8 mouse cellular contexts compared by ENCODE assay signal in genomic region chr3:37379930-37380881, GRCm38 (mm10). TPM values are rescaled to one million over a fixed set of nuclear protein-coding genes. Genes with fewer than 3 reads are reported as not detected.
A peak's percentile ranks its signal among the peaks of the same experiment; 100 is the strongest.
DNase-seq lines count a peak whose midpoint lies in the region; ATAC-seq and TF ChIP-seq lines count a peak whose summit lies in the region.

No protein-coding gene starts in this region.

- H3K9me3 ChIP-seq in forebrain, postnatal 0 days (ENCODE audit: low read length): no peaks in the 10 kb centered on the region
- no peaks in the 10 kb centered on the region for H3K9me3 ChIP-seq in forebrain, embryonic 14.5 days (replicated peaks; ENCODE audit: control insufficient read depth, low read length)
- H3K9me3 ChIP-seq in lung, embryonic 16.5 days (ENCODE audit: control insufficient read depth, low read length): no peaks in the 10 kb centered on the region

- ATAC-seq in forebrain, postnatal 0 days: peak; percentile 18; the same call in 1 of the 2 replicates
- no peak for ATAC-seq in forebrain, embryonic 14.5 days
- ATAC-seq in lung, embryonic 16.5 days (ENCODE audit: low read depth): peak; percentile 67
- no peak for ATAC-seq in megakaryocyte progenitor cell, adult 5-6 weeks (replicated peaks; ENCODE audit: poor library complexity)
- ATAC-seq in megakaryocyte, adult 5-6 weeks (ENCODE audit: poor library complexity, severe bottlenecking): no peak

- no peak overlapping the region for H3K9ac ChIP-seq in forebrain, postnatal 0 days
- no peak overlapping the region for H3K9ac ChIP-seq in forebrain, embryonic 14.5 days (ENCODE audit: low read length)
- H3K9ac ChIP-seq in lung, embryonic 16.5 days (ENCODE audit: low read length): peak overlapping the region; percentile 5; the same call in 1 of the 2 replicates

- H3K27ac ChIP-seq in forebrain, postnatal 0 days (ENCODE audit: low read depth, low read length): no peak overlapping the region
- no peak overlapping the region for H3K27ac ChIP-seq in forebrain, embryonic 14.5 days (ENCODE audit: low read depth, low read length)
- peak overlapping the region; percentile 89 for H3K27ac ChIP-seq in lung, embryonic 16.5 days (ENCODE audit: low read length)

- no peak overlapping the region for H3K4me2 ChIP-seq in forebrain, postnatal 0 days (ENCODE audit: low read depth)
- H3K4me2 ChIP-seq in forebrain, embryonic 14.5 days (ENCODE audit: low read length): no peak overlapping the region
- no peak overlapping the region for H3K4me2 ChIP-seq in lung, embryonic 16.5 days (ENCODE audit: low read depth, low read length)

- H3K36me3 ChIP-seq in forebrain, postnatal 0 days (ENCODE audit: insufficient read depth): no peaks in the 10 kb centered on the region
- H3K36me3 ChIP-seq in forebrain, embryonic 14.5 days (ENCODE audit: control insufficient read depth, insufficient read depth, low read length): no peaks in the 10 kb centered on the region
- no peaks in the 10 kb centered on the region for H3K36me3 ChIP-seq in lung, embryonic 16.5 days (ENCODE audit: control insufficient read depth, insufficient read depth, low read length)

- TF ChIP-seq CTCF in forebrain, postnatal 0 days (IDR thresholded peaks at IDR 0.05; ENCODE audit: low read depth): no peak

- no peaks in the 10 kb centered on the region for H3K27me3 ChIP-seq in forebrain, postnatal 0 days (ENCODE audit: insufficient read depth, low read length)
- no peaks in the 10 kb centered on the region for H3K27me3 ChIP-seq in forebrain, embryonic 14.5 days (replicated peaks; ENCODE audit: control insufficient read depth, insufficient read depth, low read length)
- no peaks in the 10 kb centered on the region for H3K27me3 ChIP-seq in lung, embryonic 16.5 days (ENCODE audit: control insufficient read depth, insufficient read depth, low read depth, low read length)

- 46% methylated on average over 18 of the region's 18 CpGs for WGBS in forebrain, postnatal 0 days
- WGBS in forebrain, embryonic 14.5 days: 52% methylated on average over 18 of the region's 18 CpGs
- 44% methylated on average over 18 of the region's 18 CpGs for WGBS in lung, embryonic 16.5 days

- no peak overlapping the region for H3K4me3 ChIP-seq in forebrain, postnatal 0 days (ENCODE audit: low read depth, low read length)
- H3K4me3 ChIP-seq in forebrain, embryonic 14.5 days (ENCODE audit: low read depth, low read length): no peak overlapping the region
- no peak overlapping the region for H3K4me3 ChIP-seq in lung, embryonic 16.5 days (ENCODE audit: low read length)

- DNase-seq in forebrain, postnatal 0 days: no peak
- no peak for DNase-seq in forebrain, embryonic 14.5 days (ENCODE audit: low spot score)
- peak; percentile 19 for DNase-seq in right cerebral cortex, adult 18-20 months
- DNase-seq in right cerebral cortex, postnatal 4 days: no peak
- peak; percentile 73 for DNase-seq in heart, adult 8-10 months (ENCODE audit: low spot score)

- H3K4me1 ChIP-seq in forebrain, postnatal 0 days (ENCODE audit: insufficient read depth): no peaks in the 10 kb centered on the region
- no peaks in the 10 kb centered on the region for H3K4me1 ChIP-seq in forebrain, embryonic 14.5 days (ENCODE audit: control insufficient read depth, insufficient read depth, low read length)
- H3K4me1 ChIP-seq in lung, embryonic 16.5 days (replicated peaks; ENCODE audit: control insufficient read depth, insufficient read depth, low read length): peaks cover 14% of the 10 kb centered on the region

RNA-seq across cellular contexts. Expression of gene Fgf2, which starts 32.1 kb away (rescaled TPM):
- total RNA-seq in forebrain, postnatal 0 days (2014; rRNA removed): 1.2 and 1.5 TPM in 2 replicates
- 0.25 and 0.70 TPM in 2 replicates for polyA plus RNA-seq in forebrain, postnatal 0 days (2015; fragmentation: Nextera tagmentation; extraction: Ambion mirVana)
- 0.36 and 0.52 TPM in 2 replicates for polyA plus RNA-seq in forebrain, embryonic 14.5 days (2014; fragmentation: Nextera tagmentation; extraction: Ambion mirVana)
- total RNA-seq in heart, adult 8-10 months (2022): 10 to 100 TPM in 2 of 4 experiments, 1 to 10 TPM in 2; 9.2 to 15.7 (median 12.1) TPM
- 2.8 and 3.1 TPM in 2 replicates for polyA plus RNA-seq in lung, embryonic 16.5 days (2015; fragmentation: Nextera tagmentation; extraction: Ambion mirVana)
- total RNA-seq in megakaryocyte progenitor cell, adult 5-6 weeks (2015): not detected in 2 replicates
- total RNA-seq in megakaryocyte progenitor cell, adult 5-6 weeks (2017): 0.10 and 0.21 TPM in 2 replicates
- not detected in 2 replicates for total RNA-seq in megakaryocyte, adult 5-6 weeks (2015)
- total RNA-seq in megakaryocyte, adult 5-6 weeks (2017): not detected in 2 replicates

RNA-seq across cellular contexts. Expression of gene Spata5, which starts 39.5 kb away (rescaled TPM):
- total RNA-seq in forebrain, postnatal 0 days (2014; rRNA removed): 18.9 and 33.3 TPM in 2 replicates
- 21.0 and 23.2 TPM in 2 replicates for polyA plus RNA-seq in forebrain, postnatal 0 days (2015; fragmentation: Nextera tagmentation; extraction: Ambion mirVana)
- 37.0 and 38.5 TPM in 2 replicates for polyA plus RNA-seq in forebrain, embryonic 14.5 days (2014; fragmentation: Nextera tagmentation; extraction: Ambion mirVana)
- total RNA-seq in heart, adult 8-10 months (2022): 10 to 100 TPM; 12.4 to 15.8 (median 15.4) TPM
- polyA plus RNA-seq in lung, embryonic 16.5 days (2015; fragmentation: Nextera tagmentation; extraction: Ambion mirVana): 29.8 and 31.3 TPM in 2 replicates
- total RNA-seq in megakaryocyte progenitor cell, adult 5-6 weeks (2015): 68.9 and 78.2 TPM in 2 replicates
- total RNA-seq in megakaryocyte progenitor cell, adult 5-6 weeks (2017): 126 and 148 TPM in 2 replicates
- total RNA-seq in megakaryocyte, adult 5-6 weeks (2015): 42.0 and 62.5 TPM in 2 replicates
- 88.3 and 93.8 TPM in 2 replicates for total RNA-seq in megakaryocyte, adult 5-6 weeks (2017)

RNA-seq across cellular contexts. Expression of gene Nudt6, which starts 39.8 kb away (rescaled TPM):
- 4.5 and 6.6 TPM in 2 replicates for total RNA-seq in forebrain, postnatal 0 days (2014; rRNA removed)
- polyA plus RNA-seq in forebrain, postnatal 0 days (2015; fragmentation: Nextera tagmentation; extraction: Ambion mirVana): 10.2 and 14.8 TPM in 2 replicates
- polyA plus RNA-seq in forebrain, embryonic 14.5 days (2014; fragmentation: Nextera tagmentation; extraction: Ambion mirVana): 6.3 and 6.6 TPM in 2 replicates
- 10 to 100 TPM; 32.4 to 40.0 (median 33.8) TPM for total RNA-seq in heart, adult 8-10 months (2022)
- 5.1 and 5.2 TPM in 2 replicates for polyA plus RNA-seq in lung, embryonic 16.5 days (2015; fragmentation: Nextera tagmentation; extraction: Ambion mirVana)
- 14.4 and 18.0 TPM in 2 replicates for total RNA-seq in megakaryocyte progenitor cell, adult 5-6 weeks (2015)
- 9.1 and 19.9 TPM in 2 replicates for total RNA-seq in megakaryocyte progenitor cell, adult 5-6 weeks (2017)
- 4.5 and 9.5 TPM in 2 replicates for total RNA-seq in megakaryocyte, adult 5-6 weeks (2015)
- 7.5 and 10.6 TPM in 2 replicates for total RNA-seq in megakaryocyte, adult 5-6 weeks (2017)

Comparison
In these comparisons a context has a peak if more than half of its experiments do, and no peak if none do; other contexts are left out.
1. ATAC-seq: peak in forebrain, postnatal 0 days (single experiment) and lung, embryonic 16.5 days (single experiment); none in forebrain, embryonic 14.5 days (single experiment), megakaryocyte progenitor cell, adult 5-6 weeks (single experiment) and megakaryocyte, adult 5-6 weeks (single experiment).
2. DNase-seq: peak in right cerebral cortex, adult 18-20 months (single experiment) and heart, adult 8-10 months (single experiment); none in forebrain, postnatal 0 days (single experiment), forebrain, embryonic 14.5 days (single experiment) and right cerebral cortex, postnatal 4 days (single experiment).